Mouse (Mus musculus) olfactory bulb, adult 2 months (tissue): ENCODE data around the gene Atp11a. TPM values are rescaled to one million over a fixed set of nuclear protein-coding genes. Genes with fewer than 3 reads are reported as not detected.

Experiments used
- H3K27ac ChIP-seq: fragments of 200-500 bp; 2 replicates; pipeline ENCODE4 v1.5.1; 2012; ENCODE audit warnings: low read depth, low read length; ENCODE audit not compliant: insufficient read depth
- H3K4me1 ChIP-seq: fragments of 200-500 bp; 2 replicates; pipeline ENCODE4 v1.6.1; 2012; ENCODE audit warnings: low read length; ENCODE audit not compliant: control insufficient read depth, insufficient read depth
- H3K4me3 ChIP-seq: fragments of 200-500 bp; 2 replicates; pipeline ENCODE4 v1.5.1; 2012; ENCODE audit warnings: mild to moderate bottlenecking, low read depth, low read length, moderate library complexity; ENCODE audit not compliant: insufficient read depth
- CTCF ChIP-seq: fragments of 200-500 bp; IDR thresholded peaks from 2 replicates; pipeline ENCODE4 v1.5.1; 2012; ENCODE audit warnings: low read depth, mild to moderate bottlenecking, low read length, moderate library complexity; ENCODE audit not compliant: insufficient read depth
- POLR2A ChIP-seq: fragments of 200-500 bp; IDR thresholded peaks from 2 replicates; pipeline ENCODE4 v1.6.1; 2012; ENCODE audit warnings: mild to moderate bottlenecking, low read depth, low read length, moderate library complexity; ENCODE audit not compliant: insufficient read depth
- WGBS: fragments of 180-500 bp; shearing (Covaris S2); methylation state at CpG from one replicate; pipeline ENCODE4 v1.1.7; 2018; 5-methylcytosine and 5-hydroxymethylcytosine counted together
- polyA plus RNA-seq: library from polyadenylated mRNA; stranded (reverse); fragments of >200 nt; gene quantifications from 2 replicates; pipeline ENCODE4 v1.2.4, GENCODE M21; 2012; ENCODE audit warnings: low replicate concordance; ENCODE audit not compliant: missing spikeins, insufficient read depth, insufficient read length

Atp11a gene
- polyA plus RNA-seq, 1 experiment, result not detected

- WGBS, result 78% methylated on average over 10 of the region's 10 CpGs
- TF ChIP-seq CTCF (no peak), POLR2A (no peak)
- Histone ChIP-seq H3K4me3 (no peak overlapping the region), H3K27ac (no peak overlapping the region), H3K4me1 (peaks cover 45% of the 10 kb centered on the region)
These were observed 44.8 kb downstream of the Atp11a start for GRCm38 (mm10) chr8:12801586-12801985.

DNA sequence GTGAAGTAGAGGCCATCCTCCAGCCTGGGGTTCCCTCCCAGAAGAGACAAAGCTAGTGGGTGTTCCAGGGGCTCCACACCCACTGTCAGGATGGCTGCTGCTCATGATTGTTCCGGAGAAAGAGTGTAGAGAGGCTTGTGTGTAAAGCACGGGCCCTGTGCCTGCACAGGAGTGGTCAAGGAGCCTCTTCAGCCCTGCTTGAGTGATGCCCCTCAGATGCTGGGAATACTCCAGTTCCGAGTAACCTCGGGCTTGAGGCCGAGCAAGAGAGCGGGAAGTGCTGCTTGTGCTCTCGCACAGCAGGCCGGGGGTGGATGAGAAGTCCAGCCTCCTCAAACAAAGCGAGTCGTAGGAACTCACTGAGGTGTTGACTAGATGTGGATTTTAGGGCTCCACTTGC, 46.3 kb downstream of the Atp11a start:
- H3K27ac ChIP-seq, result no peak overlapping the region
- no peak for TF ChIP-seq POLR2A
- no peak for TF ChIP-seq CTCF
- no peak overlapping the region for H3K4me3 ChIP-seq
- peaks cover 45% of the 10 kb centered on the region for H3K4me1 ChIP-seq
- 91% methylated on average over 10 of the region's 10 CpGs for WGBS

- Histone ChIP-seq H3K4me3 (no peak overlapping the region), H3K4me1 (peaks cover 33% of the 10 kb centered on the region), H3K27ac (no peak overlapping the region)
- no peak for TF ChIP-seq CTCF
- no peak for TF ChIP-seq POLR2A
- 84% methylated on average over 5 of the region's 5 CpGs for WGBS
These were observed 48.1 kb downstream of the Atp11a start for GRCm38 (mm10) chr8:12804909-12805308.

DNA sequence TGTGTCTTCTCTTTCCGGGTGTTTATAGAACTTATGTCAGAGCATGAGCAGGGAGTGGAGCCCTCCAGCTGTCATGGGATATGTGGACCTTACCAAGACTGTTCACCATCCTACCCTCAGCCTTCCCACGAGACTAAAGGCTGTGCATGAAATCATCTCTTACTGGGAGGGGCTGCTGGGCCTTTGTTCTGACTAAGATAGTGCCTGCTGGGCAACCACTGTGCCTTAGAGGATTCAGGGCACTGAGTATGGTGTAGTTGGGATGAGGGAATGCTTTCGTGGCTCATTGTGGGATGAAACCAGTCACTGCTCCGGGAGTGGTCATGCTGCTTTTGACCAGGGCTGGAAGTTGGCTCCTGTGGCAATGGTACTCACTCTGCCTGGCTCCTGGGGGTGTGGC, 48.8 kb downstream of the Atp11a start:
- 69% methylated on average over 4 of the region's 4 CpGs for WGBS
- peaks cover 29% of the 10 kb centered on the region for H3K4me1 ChIP-seq
- H3K4me3 ChIP-seq, result no peak overlapping the region
- TF ChIP-seq CTCF (no peak), POLR2A (no peak)
- H3K27ac ChIP-seq, result no peak overlapping the region

- Histone ChIP-seq H3K4me1 (peaks cover 10% of the 10 kb centered on the region), H3K27ac (no peak overlapping the region), H3K4me3 (no peak overlapping the region)
- WGBS, result 92% methylated on average over 2 of the region's 2 CpGs
- TF ChIP-seq POLR2A, result no peak
- no peak for TF ChIP-seq CTCF
These were observed 51.2 kb downstream of the Atp11a start for GRCm38 (mm10) chr8:12808018-12808417.

GRCm38 (mm10) chr8:12809516-12809915, 52.7 kb downstream of the Atp11a start:
- Histone ChIP-seq H3K27ac (no peak overlapping the region), H3K4me3 (no peak overlapping the region), H3K4me1 (peaks cover 4% of the 10 kb centered on the region; the same call in 1 of the 2 replicates)
- WGBS, result 77% methylated on average over 2 of the region's 2 CpGs
- TF ChIP-seq CTCF (no peak), POLR2A (no peak)

- no peak overlapping the region for H3K27ac ChIP-seq
- no peaks in the 10 kb centered on the region for H3K4me1 ChIP-seq
- WGBS, result 47% methylated on average over 6 of the region's 6 CpGs
- TF ChIP-seq CTCF (no peak), POLR2A (no peak)
- no peak overlapping the region for H3K4me3 ChIP-seq
These were observed 54.4 kb downstream of the Atp11a start for GRCm38 (mm10) chr8:12811231-12811630.

DNA sequence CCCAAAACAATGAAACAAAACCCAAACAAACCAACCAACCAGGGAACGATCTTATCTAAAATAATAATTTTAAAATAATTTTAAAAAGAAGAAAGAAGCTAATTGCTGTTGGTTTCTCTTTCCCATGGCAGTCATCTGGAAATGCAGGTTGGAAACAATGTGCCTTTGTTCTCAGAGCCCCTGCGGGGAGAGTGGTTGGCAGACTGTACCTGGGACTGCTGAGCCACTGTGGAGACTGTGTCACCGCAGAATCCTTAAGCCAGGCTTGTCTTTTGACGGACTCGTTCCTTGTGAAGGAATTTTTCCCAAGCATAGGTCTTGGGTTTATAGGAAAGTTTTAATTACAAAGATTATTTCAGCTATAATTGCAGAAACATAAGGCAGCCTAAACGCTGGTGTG, 59.6 kb downstream of the Atp11a start:
- WGBS, result 67% methylated on average over 6 of the region's 6 CpGs
- Histone ChIP-seq H3K4me3 (no peak overlapping the region), H3K4me1 (no peaks in the 10 kb centered on the region)

DNA sequence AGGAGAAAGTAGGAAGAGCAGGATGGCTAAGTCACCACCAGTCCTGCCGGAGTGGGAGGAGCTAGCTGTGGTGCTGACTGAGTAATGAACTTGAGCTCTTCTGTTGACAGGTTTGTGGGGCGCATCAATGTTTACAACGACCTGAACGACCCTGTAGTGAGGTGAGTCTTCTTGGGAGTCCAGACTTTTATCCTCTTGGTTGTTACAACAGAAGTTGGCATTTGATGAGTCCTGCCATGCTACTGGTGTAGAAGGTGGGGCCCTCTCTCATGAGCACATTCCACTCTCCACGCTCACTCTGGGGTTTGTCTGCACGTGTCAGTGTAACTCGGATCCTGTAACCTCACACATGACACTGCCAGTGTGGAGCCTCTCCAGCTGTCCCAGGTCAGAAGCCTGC, 66.1 kb downstream of the Atp11a start:
- no peaks in the 10 kb centered on the region for H3K4me1 ChIP-seq
- H3K4me3 ChIP-seq, result no peak overlapping the region
- 87% methylated on average over 7 of the region's 7 CpGs for whole genome bisulfite sequencing
- H3K27ac ChIP-seq, result no peak overlapping the region
- TF ChIP-seq CTCF (no peak), POLR2A (no peak)

More for the DNA sequence above, 59.6 kb downstream of the Atp11a start:
- TF ChIP-seq POLR2A (no peak), CTCF (no peak)
- H3K27ac ChIP-seq, result no peak overlapping the region

GRCm38 (mm10) chr8:12824562-12824961, 67.7 kb downstream of the Atp11a start:
- TF ChIP-seq CTCF, result no peak
- no peak for TF ChIP-seq POLR2A
- H3K4me3 ChIP-seq, result no peak overlapping the region
- no peak overlapping the region for H3K27ac ChIP-seq
- WGBS, result 76% methylated on average over 10 of the region's 10 CpGs
- no peaks in the 10 kb centered on the region for H3K4me1 ChIP-seq
